10 mouse cellular contexts compared by ENCODE assay signal in genomic region chr14:19920254-19920691, GRCm38 (mm10). TPM values are rescaled to one million over a fixed set of nuclear protein-coding genes. Genes with fewer than 3 reads are reported as not detected.
DNase-seq lines count a peak whose midpoint lies in the region; ATAC-seq and TF ChIP-seq lines count a peak whose summit lies in the region.
"Had no signal": no experiment of that assay in that cellular context is flagged by ENCODE, and none has a peak within 500 bp of the region (broad histone marks: within the 10 kb centered on the region; RNA-seq: fewer than 3 reads in every experiment).

No protein-coding gene starts in this region.

- ATAC-seq in kidney, embryonic 15.5 days (replicated peaks; ENCODE audit: low FRiP score): peak; percentile 81
- peak; percentile 80 for ATAC-seq in forebrain, postnatal 0 days
- peak; percentile 84 for ATAC-seq in midbrain, embryonic 13.5 days
- no peak for ATAC-seq in activated CD4-positive, CD25-positive, alpha-beta regulatory T cell, adult 4 months

- H3K36me3 ChIP-seq in kidney, embryonic 15.5 days: no peaks in the 10 kb centered on the region
- peaks cover 7% of the 10 kb centered on the region; the same call in 1 of the 2 replicates for H3K36me3 ChIP-seq in forebrain, postnatal 0 days (ENCODE audit: insufficient read depth)
- H3K36me3 ChIP-seq in midbrain, embryonic 13.5 days: peaks cover 18% of the 10 kb centered on the region

- no peaks in the 10 kb centered on the region for H3K9me3 ChIP-seq in kidney, embryonic 15.5 days (replicated peaks)
- H3K9me3 ChIP-seq in forebrain, postnatal 0 days (ENCODE audit: low read length): no peaks in the 10 kb centered on the region
- no peaks in the 10 kb centered on the region for H3K9me3 ChIP-seq in midbrain, embryonic 13.5 days

- 44% methylated on average over 13 of the region's 13 CpGs for WGBS in kidney, embryonic 15.5 days
- 4% methylated on average over 13 of the region's 13 CpGs for WGBS in forebrain, postnatal 0 days
- WGBS in midbrain, embryonic 13.5 days: 8% methylated on average over 13 of the region's 13 CpGs

- H3K27me3 ChIP-seq in kidney, embryonic 15.5 days: no peaks in the 10 kb centered on the region
- H3K27me3 ChIP-seq in forebrain, postnatal 0 days (ENCODE audit: insufficient read depth, low read length): no peaks in the 10 kb centered on the region
- no peaks in the 10 kb centered on the region for H3K27me3 ChIP-seq in midbrain, embryonic 13.5 days
- H3K27me3 ChIP-seq: CH12.LX had no signal

- intact Hi-C loops in left cerebral cortex, adult 2 months (cut with DNase I): no loop called here

- no peak overlapping the region for H3K4me3 ChIP-seq in kidney, embryonic 15.5 days (replicated peaks)
- no peak overlapping the region for H3K4me3 ChIP-seq in forebrain, postnatal 0 days (ENCODE audit: low read depth, low read length)
- no peak overlapping the region for H3K4me3 ChIP-seq in midbrain, embryonic 13.5 days (replicated peaks)
- H3K4me3 ChIP-seq in left cerebral cortex, adult 2 months: no peak overlapping the region

- no peak for TF ChIP-seq CTCF in forebrain, postnatal 0 days (IDR thresholded peaks at IDR 0.05; ENCODE audit: low read depth)
- no peak for TF ChIP-seq CTCF in left cerebral cortex, adult 2 months (IDR thresholded peaks at IDR 0.05)

- H3K4me2 ChIP-seq in kidney, embryonic 15.5 days: no peak overlapping the region
- no peak overlapping the region for H3K4me2 ChIP-seq in forebrain, postnatal 0 days (ENCODE audit: low read depth)
- H3K4me2 ChIP-seq in midbrain, embryonic 13.5 days (replicated peaks): no peak overlapping the region

- H3K9ac ChIP-seq in kidney, embryonic 15.5 days: no peak overlapping the region
- no peak overlapping the region for H3K9ac ChIP-seq in forebrain, postnatal 0 days
- H3K9ac ChIP-seq in midbrain, embryonic 13.5 days (replicated peaks): 0 out of 2 replicates have a peak overlapping the region, but pooled peaks have one; percentile 46

- H3K27ac ChIP-seq in kidney, embryonic 15.5 days: peak overlapping the region; percentile 41
- peak overlapping the region; percentile 59; the same call in 1 of the 2 replicates for H3K27ac ChIP-seq in forebrain, postnatal 0 days (ENCODE audit: low read depth, low read length)
- H3K27ac ChIP-seq in midbrain, embryonic 13.5 days: peak overlapping the region; percentile 76
- H3K27ac ChIP-seq in left cerebral cortex, adult 2 months: no peak overlapping the region

- H3K4me1 ChIP-seq in kidney, embryonic 15.5 days: peaks cover 26% of the 10 kb centered on the region
- H3K4me1 ChIP-seq in forebrain, postnatal 0 days (ENCODE audit: insufficient read depth): peaks cover 12% of the 10 kb centered on the region
- peaks cover 38% of the 10 kb centered on the region for H3K4me1 ChIP-seq in midbrain, embryonic 13.5 days (replicated peaks)

- no peak for DNase-seq in kidney, postnatal 10 days
- DNase-seq in embryo, embryonic 10 days (ENCODE audit: low spot score): peak; percentile 70
- peak; percentile 48 for DNase-seq in forebrain, postnatal 0 days
- no peak for DNase-seq in left cerebral cortex, adult 2 months (ENCODE audit: extremely low spot score in 1 of 2, low spot score in 2 of 2)
- no peak for DNase-seq in thymus, postnatal 14 days
- DNase-seq: gastrocnemius, postnatal 36 days had no signal

RNA-seq across cellular contexts. Expression of gene Gng2, which starts 57.2 kb away (rescaled TPM):
- 51.1 and 56.5 TPM in 2 replicates for polyA plus RNA-seq in kidney, embryonic 15.5 days (2015; fragmentation: Nextera tagmentation; extraction: Ambion mirVana)
- total RNA-seq in forebrain, postnatal 0 days (2014; rRNA removed): 447 and 546 TPM in 2 replicates
- polyA plus RNA-seq in forebrain, postnatal 0 days (2015; fragmentation: Nextera tagmentation; extraction: Ambion mirVana): 367 and 462 TPM in 2 replicates
- polyA plus RNA-seq in midbrain, embryonic 13.5 days (2015; fragmentation: Nextera tagmentation; extraction: Ambion mirVana): 367 and 370 TPM in 2 replicates
- total RNA-seq in left cerebral cortex, adult 2 months (2021): 100 to 1,000 TPM; 195 to 206 TPM
- 10 to 100 TPM; 66.2 to 77.1 TPM for polyA plus RNA-seq in activated CD4-positive, CD25-positive, alpha-beta regulatory T cell, adult 4 months (2017; shearing (Covaris generic))

Comparison
In these comparisons a context has a peak if more than half of its experiments do, and no peak if none do; other contexts are left out.
1. DNase-seq: peak in embryo, embryonic 10 days (single experiment) and forebrain, postnatal 0 days (single experiment); none in kidney, postnatal 10 days (single experiment), left cerebral cortex, adult 2 months (0 of 2) and thymus, postnatal 14 days (single experiment).